Mouse (Mus musculus) embryonic facial prominence, embryonic 15.5 days (tissue): ENCODE data around the gene Igfn1. TPM values are rescaled to one million over a fixed set of nuclear protein-coding genes. Genes with fewer than 3 reads are reported as not detected.
A peak's percentile ranks its signal among the peaks of the same experiment; 100 is the strongest.

ENCODE experiments used
- ATAC-seq: fragments of 200-750 bp; cut with Nextera tagmentation; 2 replicates; pipeline ENCODE4 v1.8.0; 2017; ENCODE audit warnings: low read depth, moderate TSS enrichment; ENCODE audit not compliant: insufficient number of reproducible peaks, low FRiP score, low TSS enrichment
- H3K27ac ChIP-seq: fragments of 300-500 bp; sonication (generic); replicated peaks from 2 replicates; pipeline ENCODE4 v1.5.1; 2015; ENCODE audit warnings: mild to moderate bottlenecking, inconsistent platforms
- H3K27me3 ChIP-seq: fragments of 300-500 bp; sonication (generic); 2 replicates; pipeline ENCODE4 v1.6.1; 2015; ENCODE audit warnings: inconsistent platforms
- H3K36me3 ChIP-seq: fragments of 300-500 bp; sonication (generic); 2 replicates; pipeline ENCODE4 v1.6.1; 2015; ENCODE audit warnings: mild to moderate bottlenecking, inconsistent platforms
- H3K4me1 ChIP-seq: fragments of 300-500 bp; sonication (generic); 2 replicates; pipeline ENCODE4 v1.6.1; 2015; ENCODE audit warnings: inconsistent platforms
- H3K4me2 ChIP-seq: fragments of 300-500 bp; sonication (generic); replicated peaks from 2 replicates; pipeline ENCODE4 v1.6.1; 2015; ENCODE audit warnings: mild to moderate bottlenecking, inconsistent platforms
- H3K4me3 ChIP-seq: fragments of 300-500 bp; sonication (generic); replicated peaks from 2 replicates; pipeline ENCODE4 v1.5.1; 2015; ENCODE audit warnings: mild to moderate bottlenecking, inconsistent platforms
- H3K9ac ChIP-seq: fragments of 300-500 bp; sonication (generic); 2 replicates; pipeline ENCODE4 v1.6.1; 2015; ENCODE audit warnings: inconsistent platforms
- H3K9me3 ChIP-seq: fragments of 300-500 bp; sonication (generic); replicated peaks from 2 replicates; pipeline ENCODE4 v1.6.1; 2016; ENCODE audit warnings: inconsistent platforms
- WGBS: fragments of 180-500 bp; shearing (Covaris S2); methylation state at CpG from one replicate; pipeline ENCODE4 v1.1.7; 2015; 5-methylcytosine and 5-hydroxymethylcytosine counted together
- polyA plus RNA-seq: library from polyadenylated mRNA; unstranded; fragments of >200 nt; fragmentation: Nextera tagmentation; extraction: Ambion mirVana; gene quantifications from 2 replicates; pipeline ENCODE4 v1.2.1, GENCODE M21; 2015

The Igfn1 gene
- polyA plus RNA-seq, 1 experiment from 2014 or later = 0.09 TPM

GRCm38 (mm10) chr1:136007211-136008158, 1.3 kb upstream of the Igfn1 start, which contains the start of gene Tmem9:
TSS of gene Tmem9 (plus strand) at chr1:136008150.
- Histone ChIP-seq H3K27ac (no peak within 1 kb of the TSS), H3K9ac (0 out of 2 replicates have a peak within 1 kb of the TSS, but pooled peaks have one; percentile 0), H3K4me2 (peak within 1 kb of the TSS; percentile 67), H3K4me3 (peak within 1 kb of the TSS; percentile 46), H3K9me3 (no peaks in the 10 kb centered on the region), H3K36me3 (no peaks in the 10 kb centered on the region), H3K4me1 (peaks cover 11% of the 10 kb centered on the region), H3K27me3 (peaks cover 15% of the 10 kb centered on the region)
- peak; percentile 92 for ATAC-seq
- WGBS = 4% methylated on average over 37 of the region's 37 CpGs

- peaks cover 2% of the 10 kb centered on the region for H3K27me3 ChIP-seq
- H3K4me3 ChIP-seq = no peak overlapping the region
- H3K27ac ChIP-seq = no peak overlapping the region
- H3K36me3 ChIP-seq = no peaks in the 10 kb centered on the region
- H3K9ac ChIP-seq = no peak overlapping the region
- no peaks in the 10 kb centered on the region for H3K9me3 ChIP-seq
- no peak overlapping the region for H3K4me2 ChIP-seq
- ATAC-seq = no peak
- WGBS = 91% methylated on average over 2 of the region's 2 CpGs
- no peaks in the 10 kb centered on the region for H3K4me1 ChIP-seq
Measured at GRCm38 (mm10) chr1:136001438-136001837, 4.7 kb downstream of the Igfn1 start.

- ATAC-seq = no peak
- Histone ChIP-seq H3K27me3 (no peaks in the 10 kb centered on the region), H3K4me1 (no peaks in the 10 kb centered on the region), H3K9me3 (no peaks in the 10 kb centered on the region), H3K9ac (no peak overlapping the region), H3K36me3 (no peaks in the 10 kb centered on the region), H3K4me3 (no peak overlapping the region), H3K4me2 (no peak overlapping the region), H3K27ac (no peak overlapping the region)
- 51% methylated on average over 8 of the region's 8 CpGs for WGBS
Measured at GRCm38 (mm10) chr1:135999720-136000287, 6.3 kb downstream of the Igfn1 start.

- H3K27ac ChIP-seq = no peak overlapping the region
- ATAC-seq = no peak
- H3K4me1 ChIP-seq = no peaks in the 10 kb centered on the region
- no peak overlapping the region for H3K4me3 ChIP-seq
- 59% methylated on average over 7 of the region's 7 CpGs for WGBS
- H3K4me2 ChIP-seq = no peak overlapping the region
- no peaks in the 10 kb centered on the region for H3K36me3 ChIP-seq
- no peak overlapping the region for H3K9ac ChIP-seq
- no peaks in the 10 kb centered on the region for H3K9me3 ChIP-seq
- no peaks in the 10 kb centered on the region for H3K27me3 ChIP-seq
Measured at GRCm38 (mm10) chr1:135997537-135997936, 8.6 kb downstream of the Igfn1 start.

- Histone ChIP-seq H3K4me3 (no peak overlapping the region), H3K9ac (no peak overlapping the region), H3K4me1 (no peaks in the 10 kb centered on the region), H3K36me3 (no peaks in the 10 kb centered on the region), H3K27me3 (no peaks in the 10 kb centered on the region), H3K4me2 (no peak overlapping the region), H3K9me3 (no peaks in the 10 kb centered on the region), H3K27ac (no peak overlapping the region)
- 69% methylated on average over 4 of the region's 4 CpGs for WGBS
- peak; percentile 43; the same call in 1 of the 2 replicates for ATAC-seq
Measured at GRCm38 (mm10) chr1:135993470-135993869, 12.7 kb downstream of the Igfn1 start.

- no peak for ATAC-seq
- no peak overlapping the region for H3K27ac ChIP-seq
- H3K9me3 ChIP-seq = no peaks in the 10 kb centered on the region
- no peaks in the 10 kb centered on the region for H3K4me1 ChIP-seq
- no peak overlapping the region for H3K4me3 ChIP-seq
- H3K4me2 ChIP-seq = no peak overlapping the region
- H3K36me3 ChIP-seq = no peaks in the 10 kb centered on the region
- no peak overlapping the region for H3K9ac ChIP-seq
- no peaks in the 10 kb centered on the region for H3K27me3 ChIP-seq
Measured at GRCm38 (mm10) chr1:135989876-135990275, 16.3 kb downstream of the Igfn1 start.

GRCm38 (mm10) chr1:135984105-135984504, 22.0 kb downstream of the Igfn1 start:
- H3K4me1 ChIP-seq = 0 out of 2 replicates have a peak, but pooled peaks cover 4% of the 10 kb centered on the region
- H3K4me3 ChIP-seq = no peak overlapping the region
- no peaks in the 10 kb centered on the region for H3K9me3 ChIP-seq
- H3K4me2 ChIP-seq = no peak overlapping the region
- H3K36me3 ChIP-seq = no peaks in the 10 kb centered on the region
- no peak for ATAC-seq
- H3K9ac ChIP-seq = no peak overlapping the region
- H3K27ac ChIP-seq = no peak overlapping the region
- 18% methylated on average over 5 of the region's 5 CpGs for WGBS
- H3K27me3 ChIP-seq = no peaks in the 10 kb centered on the region

GRCm38 (mm10) chr1:135972576-135972975, 33.6 kb downstream of the Igfn1 start:
- Histone ChIP-seq H3K4me3 (no peak overlapping the region), H3K36me3 (no peaks in the 10 kb centered on the region), H3K9ac (no peak overlapping the region), H3K4me1 (0 out of 2 replicates have a peak, but pooled peaks cover 3% of the 10 kb centered on the region), H3K27ac (no peak overlapping the region), H3K9me3 (no peaks in the 10 kb centered on the region), H3K27me3 (no peaks in the 10 kb centered on the region), H3K4me2 (no peak overlapping the region)
- no peak for ATAC-seq
- 86% methylated on average over 3 of the region's 3 CpGs for WGBS

- WGBS = 53% methylated on average over 2 of the region's 2 CpGs
- ATAC-seq = no peak
- H3K27ac ChIP-seq = no peak overlapping the region
Measured at GRCm38 (mm10) chr1:135970486-135970885, 35.7 kb downstream of the Igfn1 start.

GRCm38 (mm10) chr1:135967739-135968138, 38.4 kb downstream of the Igfn1 start:
- H3K9me3 ChIP-seq = no peaks in the 10 kb centered on the region
- H3K27ac ChIP-seq = no peak overlapping the region
- no peak overlapping the region for H3K4me2 ChIP-seq
- no peak for ATAC-seq
- no peaks in the 10 kb centered on the region for H3K4me1 ChIP-seq
- WGBS = 74% methylated on average over 4 of the region's 4 CpGs
- H3K36me3 ChIP-seq = no peaks in the 10 kb centered on the region
- no peaks in the 10 kb centered on the region for H3K27me3 ChIP-seq
- H3K9ac ChIP-seq = no peak overlapping the region
- H3K4me3 ChIP-seq = no peak overlapping the region

More at GRCm38 (mm10) chr1:135970486-135970885, 35.7 kb downstream of the Igfn1 start:
- no peaks in the 10 kb centered on the region for H3K27me3 ChIP-seq
- 0 out of 2 replicates have a peak, but pooled peaks cover 3% of the 10 kb centered on the region for H3K4me1 ChIP-seq
- no peaks in the 10 kb centered on the region for H3K9me3 ChIP-seq
- no peak overlapping the region for H3K4me3 ChIP-seq
- H3K4me2 ChIP-seq = no peak overlapping the region
- no peak overlapping the region for H3K9ac ChIP-seq
- H3K36me3 ChIP-seq = no peaks in the 10 kb centered on the region

GRCm38 (mm10) chr1:135964561-135964960, 41.6 kb downstream of the Igfn1 start:
- Histone ChIP-seq H3K4me3 (no peak overlapping the region), H3K9me3 (no peaks in the 10 kb centered on the region), H3K27me3 (no peaks in the 10 kb centered on the region), H3K4me1 (no peaks in the 10 kb centered on the region), H3K36me3 (no peaks in the 10 kb centered on the region), H3K4me2 (no peak overlapping the region), H3K9ac (no peak overlapping the region), H3K27ac (no peak overlapping the region)
- 58% methylated on average over 11 of the region's 11 CpGs for WGBS
- no peak for ATAC-seq
